Mouse (Mus musculus) midbrain, postnatal 0 days (tissue): ENCODE measurements at regions not wholly inside any gene's neighbourhood (a gene's known extent, or its start where the extent isn't known, plus 50 kb on each side); places are given as distances from the start of the nearest gene placed in this dataset.

Experiments used
- ATAC-seq: fragments of 200-750 bp; cut with Nextera tagmentation; 2 replicates; pipeline ENCODE4 v1.8.0; 2017; ENCODE audit warnings: moderate number of reproducible peaks, mild to moderate bottlenecking, moderate TSS enrichment, moderate library complexity; ENCODE audit not compliant: low FRiP score
- DNase-seq: peaks from one replicate; pipeline ENCODE4 v3.0.0-alpha.2; 2015; ENCODE audit warnings: low spot score
- H3K27ac ChIP-seq: fragments of 300-500 bp; sonication (generic); 2 replicates; pipeline ENCODE4 v1.5.1; 2014; ENCODE audit warnings: low read depth, mild to moderate bottlenecking, low read length, mixed read lengths
- H3K27me3 ChIP-seq: fragments of 300-500 bp; sonication (generic); 2 replicates; pipeline ENCODE4 v1.6.1; 2014; ENCODE audit warnings: low read length, control low read depth, mixed read lengths; ENCODE audit not compliant: insufficient read depth
- H3K36me3 ChIP-seq: fragments of 300-500 bp; sonication (generic); 2 replicates; pipeline ENCODE4 v1.6.1; 2014; ENCODE audit warnings: low read length, control low read depth, mixed read lengths; ENCODE audit not compliant: insufficient read depth
- H3K4me1 ChIP-seq: fragments of 300-500 bp; sonication (generic); 2 replicates; pipeline ENCODE4 v1.6.1; 2014; ENCODE audit warnings: mild to moderate bottlenecking, control low read depth, antibody characterized with exemption, low read length, mixed read lengths; ENCODE audit not compliant: insufficient read depth
- H3K4me2 ChIP-seq: fragments of 300-500 bp; sonication (generic); 2 replicates; pipeline ENCODE4 v1.6.1; 2014; ENCODE audit warnings: low read depth, mild to moderate bottlenecking, low read length, mixed read lengths; ENCODE audit not compliant: poor library complexity, severe bottlenecking
- H3K4me3 ChIP-seq: fragments of 300-500 bp; sonication (generic); 2 replicates; pipeline ENCODE4 v1.5.1; 2014; ENCODE audit warnings: low read depth, mild to moderate bottlenecking, low read length, moderate library complexity
- H3K9ac ChIP-seq: fragments of 300-500 bp; sonication (generic); replicated peaks from 2 replicates; pipeline ENCODE4 v1.6.1; 2014; ENCODE audit warnings: mild to moderate bottlenecking, low read length, moderate library complexity, mixed read lengths; ENCODE audit not compliant: poor library complexity, severe bottlenecking
- H3K9me3 ChIP-seq: fragments of 300-500 bp; sonication (generic); 2 replicates; pipeline ENCODE4 v1.6.1; 2016; ENCODE audit warnings: low read length, control low read depth
- CTCF ChIP-seq: IDR thresholded peaks from 2 replicates; pipeline ENCODE4 v1.5.1; 2016; ENCODE audit warnings: antibody characterized with exemption, mild to moderate bottlenecking
- WGBS: fragments of 180-500 bp; shearing (Covaris S2); extraction: QIAGEN DNeasy Blood & Tissue Kit; methylation state at CpG from one replicate; pipeline ENCODE4 v1.1.7; 2014; 5-methylcytosine and 5-hydroxymethylcytosine counted together

GRCm38 (mm10) chr16:54983759-54984218 lies 314.0 kb downstream of the Zpld1 start:
- TF ChIP-seq CTCF: peak; percentile 93
- Histone ChIP-seq H3K9me3 (no peaks in the 10 kb centered on the region), H3K27ac (no peak overlapping the region), H3K9ac (0 out of 2 replicates have a peak overlapping the region, but pooled peaks have one; percentile 36), H3K36me3 (no peaks in the 10 kb centered on the region), H3K4me2 (peak overlapping the region; percentile 32), H3K4me1 (no peaks in the 10 kb centered on the region), H3K27me3 (no peaks in the 10 kb centered on the region), H3K4me3 (peak overlapping the region; percentile 9; the same call in 1 of the 2 replicates)
- ATAC-seq (peak; percentile 63), DNase-seq (peak; percentile 81)
- 2% methylated on average over 9 of the region's 9 CpGs for WGBS

GRCm38 (mm10) chr16:54970356-54970755 lies 327.4 kb downstream of the Zpld1 start:
- H3K4me1 ChIP-seq: no peaks in the 10 kb centered on the region
- ATAC-seq (no peak), DNase-seq (no peak)
- no peaks in the 10 kb centered on the region for H3K9me3 ChIP-seq
- no peak overlapping the region for H3K27ac ChIP-seq
- no peaks in the 10 kb centered on the region for H3K27me3 ChIP-seq
- no peak for TF ChIP-seq CTCF
- H3K4me3 ChIP-seq: no peak overlapping the region
- H3K4me2 ChIP-seq: no peak overlapping the region
- H3K9ac ChIP-seq: no peak overlapping the region
- 85% methylated on average over 6 of the region's 6 CpGs for WGBS
- H3K36me3 ChIP-seq: no peaks in the 10 kb centered on the region

- no peak for TF ChIP-seq CTCF
- Histone ChIP-seq H3K4me1 (no peaks in the 10 kb centered on the region), H3K9me3 (no peaks in the 10 kb centered on the region), H3K9ac (no peak overlapping the region), H3K4me3 (no peak overlapping the region), H3K27me3 (no peaks in the 10 kb centered on the region), H3K27ac (no peak overlapping the region), H3K4me2 (peak overlapping the region; percentile 15; the same call in 1 of the 2 replicates), H3K36me3 (no peaks in the 10 kb centered on the region)
- ATAC-seq (no peak), DNase-seq (no peak)
- 44% methylated on average over 7 of the region's 7 CpGs for WGBS
Observed at GRCm38 (mm10) chr16:54943808-54944315, 353.9 kb downstream of the Zpld1 start.

- DNase-seq: peak; percentile 14
- WGBS: 71% methylated on average over 3 of the region's 3 CpGs
- Histone ChIP-seq H3K36me3 (no peaks in the 10 kb centered on the region), H3K27me3 (no peaks in the 10 kb centered on the region), H3K9me3 (no peaks in the 10 kb centered on the region), H3K27ac (no peak overlapping the region), H3K4me2 (no peak overlapping the region), H3K9ac (no peak overlapping the region), H3K4me3 (no peak overlapping the region), H3K4me1 (no peaks in the 10 kb centered on the region)
- no peak for TF ChIP-seq CTCF
- ATAC-seq: no peak
Observed at GRCm38 (mm10) chr16:54928259-54928658, 369.5 kb downstream of the Zpld1 start.

GRCm38 (mm10) chr16:54902911-54903310 lies 394.9 kb downstream of the Zpld1 start:
- no peaks in the 10 kb centered on the region for H3K9me3 ChIP-seq
- H3K9ac ChIP-seq: no peak overlapping the region
- H3K27me3 ChIP-seq: no peaks in the 10 kb centered on the region
- DNase-seq: no peak
- no peak overlapping the region for H3K4me3 ChIP-seq
- no peak overlapping the region for H3K27ac ChIP-seq
- H3K4me2 ChIP-seq: no peak overlapping the region
- no peaks in the 10 kb centered on the region for H3K4me1 ChIP-seq
- no peaks in the 10 kb centered on the region for H3K36me3 ChIP-seq
- no peak for TF ChIP-seq CTCF
- WGBS: 98% methylated on average over 4 of the region's 4 CpGs
- ATAC-seq: no peak

- Histone ChIP-seq H3K27ac (no peak overlapping the region), H3K4me1 (no peaks in the 10 kb centered on the region), H3K27me3 (no peaks in the 10 kb centered on the region), H3K9ac (no peak overlapping the region), H3K4me3 (no peak overlapping the region), H3K4me2 (no peak overlapping the region), H3K9me3 (no peaks in the 10 kb centered on the region), H3K36me3 (no peaks in the 10 kb centered on the region)
- no peak for DNase-seq
- no peak for TF ChIP-seq CTCF
- 83% methylated on average over 1 of the region's 1 CpGs for WGBS
- ATAC-seq: no peak
Observed at GRCm38 (mm10) chr16:54901461-54901860, 396.3 kb downstream of the Zpld1 start.
